Mouse (Mus musculus) kidney, embryonic 16.5 days (tissue): ENCODE results near the gene Ap3d1. TPM values are rescaled to one million over a fixed set of nuclear protein-coding genes. Genes with fewer than 3 reads are reported as not detected.

Experiments used
- ATAC-seq: fragments of 200-750 bp; cut with Nextera tagmentation; 2 replicates; pipeline ENCODE4 v1.8.0; 2017; ENCODE audit warnings: moderate TSS enrichment; ENCODE audit not compliant: low FRiP score, low TSS enrichment
- H3K27ac ChIP-seq: fragments of 300-500 bp; sonication (generic); 2 replicates; pipeline ENCODE4 v1.5.1; 2014; ENCODE audit warnings: low read length
- H3K27me3 ChIP-seq: fragments of 300-500 bp; sonication (generic); 2 replicates; pipeline ENCODE4 v1.6.1; 2014; ENCODE audit warnings: low read length, control low read depth, mixed read lengths; ENCODE audit not compliant: insufficient read depth
- H3K36me3 ChIP-seq: fragments of 300-500 bp; sonication (generic); 2 replicates; pipeline ENCODE4 v1.6.1; 2014; ENCODE audit warnings: low read length, control low read depth, mixed read lengths; ENCODE audit not compliant: insufficient read depth
- H3K4me1 ChIP-seq: fragments of 300-500 bp; sonication (generic); 2 replicates; pipeline ENCODE4 v1.6.1; 2014; ENCODE audit warnings: low read length, control low read depth, mixed read lengths; ENCODE audit not compliant: insufficient read depth
- H3K4me2 ChIP-seq: fragments of 300-500 bp; sonication (generic); replicated peaks from 2 replicates; pipeline ENCODE4 v1.6.1; 2014; ENCODE audit warnings: low read depth, low read length
- H3K4me3 ChIP-seq: fragments of 300-500 bp; sonication (generic); 2 replicates; pipeline ENCODE4 v1.5.1; 2014; ENCODE audit warnings: mild to moderate bottlenecking, low read length
- H3K9ac ChIP-seq: fragments of 300-500 bp; sonication (generic); replicated peaks from 2 replicates; pipeline ENCODE4 v1.6.1; 2014; ENCODE audit warnings: low read length
- H3K9me3 ChIP-seq: fragments of 300-500 bp; sonication (generic); 2 replicates; pipeline ENCODE4 v1.6.1; 2016; ENCODE audit warnings: low read length, control low read depth
- WGBS: fragments of 180-500 bp; shearing (Covaris S2); extraction: QIAGEN DNeasy Blood & Tissue Kit; methylation state at CpG from one replicate; pipeline ENCODE4 v1.1.7; 2014; 5-methylcytosine and 5-hydroxymethylcytosine counted together
- polyA plus RNA-seq: library from polyadenylated mRNA; unstranded; fragments of >200 nt; fragmentation: Nextera tagmentation; extraction: Ambion mirVana; gene quantifications from 2 replicates; pipeline ENCODE4 v1.2.1, GENCODE M21; 2015

Gene Ap3d1
- polyA plus RNA-seq, 1 experiment from 2014 or later: 68.8 TPM

DNA sequence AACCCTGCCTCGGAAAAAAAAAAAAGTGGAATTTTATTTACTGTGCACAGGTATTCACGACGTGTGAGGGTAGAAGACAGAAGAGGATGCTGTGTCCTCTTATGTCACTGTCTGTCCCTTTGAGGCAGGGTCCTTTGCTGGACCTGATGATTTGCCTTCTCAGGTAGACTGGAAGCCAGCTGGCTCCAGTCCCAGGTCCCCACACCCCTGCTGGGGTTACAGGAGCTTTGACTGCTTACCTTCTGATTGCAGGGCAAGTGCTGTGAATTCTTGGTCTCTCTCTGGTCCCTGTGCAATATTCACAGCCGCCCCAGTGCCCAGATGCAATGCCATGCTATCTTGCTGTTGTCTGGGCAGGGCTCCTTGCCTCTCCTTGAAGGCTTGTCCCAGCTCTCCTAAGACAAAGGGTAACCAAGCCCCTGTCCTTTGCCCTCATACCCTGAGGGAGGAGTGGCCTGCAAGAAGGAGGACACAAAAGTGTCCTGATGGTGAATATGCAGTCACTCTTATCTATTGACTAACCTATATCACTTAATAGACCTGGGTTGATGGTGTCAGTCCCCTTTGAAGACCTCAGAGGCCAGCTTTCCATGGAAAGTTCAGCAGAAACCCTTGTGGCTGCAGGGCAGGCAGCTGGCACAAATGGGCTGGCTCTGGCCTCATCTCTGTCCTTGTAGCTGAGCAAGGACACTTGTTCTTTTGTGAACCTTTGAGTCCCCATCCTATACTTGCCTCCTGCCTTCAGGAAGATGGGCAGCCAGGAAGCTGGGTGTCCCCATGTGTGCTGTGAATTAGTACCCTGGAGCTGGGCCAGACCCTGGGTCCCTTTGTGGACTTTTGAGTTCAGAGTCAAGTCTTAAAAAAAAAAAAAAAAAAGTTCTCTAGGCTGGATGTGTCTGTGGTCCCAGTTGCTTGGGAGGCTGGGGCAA lies 18.8 kb upstream of the Ap3d1 start:
- no peak overlapping the region for H3K4me2 ChIP-seq
- no peak for ATAC-seq
- no peaks in the 10 kb centered on the region for H3K9me3 ChIP-seq
- H3K27ac ChIP-seq: no peak overlapping the region
- H3K4me3 ChIP-seq: no peak overlapping the region
- H3K4me1 ChIP-seq: peaks cover 35% of the 10 kb centered on the region
- no peaks in the 10 kb centered on the region for H3K27me3 ChIP-seq
- H3K9ac ChIP-seq: no peak overlapping the region; the same call in 1 of the 2 replicates
- 84% methylated on average over 4 of the region's 4 CpGs for WGBS
- H3K36me3 ChIP-seq: no peaks in the 10 kb centered on the region

DNA sequence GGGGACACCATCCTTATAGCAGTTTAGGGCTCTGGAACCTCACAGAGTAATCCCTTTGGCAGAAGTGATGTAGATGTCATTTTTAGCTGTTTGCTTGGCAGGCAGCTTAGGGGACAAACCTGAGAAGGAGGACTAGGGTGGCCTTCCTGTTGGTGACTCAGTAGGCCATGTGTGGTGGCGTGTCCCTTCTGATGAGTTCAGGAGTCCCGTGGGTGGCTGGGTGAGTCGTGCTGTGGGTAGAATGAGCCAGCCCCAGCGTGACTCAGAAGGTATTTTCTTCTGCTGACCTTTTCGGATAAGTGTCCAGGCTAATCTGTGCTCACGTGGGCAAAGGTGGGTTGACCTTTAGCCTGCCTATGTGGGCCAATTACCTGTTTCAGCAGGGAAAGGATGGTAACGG lies 16.6 kb upstream of the Ap3d1 start:
- no peak overlapping the region for H3K9ac ChIP-seq
- H3K36me3 ChIP-seq: no peaks in the 10 kb centered on the region
- no peaks in the 10 kb centered on the region for H3K27me3 ChIP-seq
- peaks cover 36% of the 10 kb centered on the region for H3K4me1 ChIP-seq
- no peak for ATAC-seq
- H3K4me3 ChIP-seq: no peak overlapping the region
- H3K27ac ChIP-seq: no peak overlapping the region
- H3K9me3 ChIP-seq: no peaks in the 10 kb centered on the region
- WGBS: 77% methylated on average over 7 of the region's 7 CpGs
- H3K4me2 ChIP-seq: no peak overlapping the region

DNA sequence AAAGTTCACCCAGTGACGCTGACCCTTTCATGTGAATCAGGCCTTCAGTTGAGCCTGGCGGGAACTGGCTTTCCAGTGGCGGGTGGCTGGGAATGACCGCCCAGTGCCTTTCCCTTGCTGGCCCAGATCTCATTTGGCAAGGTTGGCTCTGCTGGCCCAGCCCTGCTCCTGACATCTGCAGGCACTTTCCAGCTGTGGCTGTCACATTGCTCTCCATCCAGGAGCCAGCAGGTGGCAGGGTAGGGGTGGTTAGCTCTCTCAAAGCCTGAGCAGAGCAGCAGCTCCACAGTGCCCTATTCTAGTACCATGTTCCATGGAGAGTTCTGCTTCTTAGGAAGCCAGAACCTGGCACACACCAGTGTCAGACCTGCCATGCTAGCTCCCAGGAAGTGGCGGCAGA lies 15.7 kb upstream of the Ap3d1 start:
- Histone ChIP-seq H3K4me2 (no peak overlapping the region), H3K4me3 (no peak overlapping the region), H3K9ac (no peak overlapping the region), H3K36me3 (no peaks in the 10 kb centered on the region), H3K9me3 (no peaks in the 10 kb centered on the region), H3K27me3 (no peaks in the 10 kb centered on the region), H3K4me1 (peaks cover 36% of the 10 kb centered on the region), H3K27ac (no peak overlapping the region)
- ATAC-seq: peak; percentile 66; the same call in 1 of the 2 replicates
- 30% methylated on average over 5 of the region's 5 CpGs for WGBS

DNA sequence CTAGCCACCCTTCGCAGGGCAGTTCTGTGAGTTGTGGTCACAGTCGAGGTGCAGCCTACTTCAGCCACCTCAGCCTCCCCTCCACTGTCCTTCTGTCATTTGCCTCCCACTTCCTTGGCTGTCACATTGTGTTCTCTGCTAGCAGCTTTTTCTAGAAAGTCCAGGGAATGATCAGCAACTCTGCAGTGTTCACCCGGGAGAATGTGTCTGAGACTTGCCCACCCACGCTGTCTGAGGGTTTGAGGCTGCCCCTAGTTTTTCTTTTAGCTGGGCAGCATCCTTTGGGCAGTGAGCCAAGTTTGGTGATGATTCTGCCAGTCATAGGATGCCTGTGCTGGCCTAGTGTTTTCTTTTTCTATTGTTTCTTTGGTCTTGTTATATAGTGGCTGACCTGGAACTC lies 14.9 kb upstream of the Ap3d1 start:
- Histone ChIP-seq H3K27me3 (no peaks in the 10 kb centered on the region), H3K9me3 (no peaks in the 10 kb centered on the region), H3K36me3 (no peaks in the 10 kb centered on the region), H3K4me3 (peak overlapping the region; percentile 93; the same call in 1 of the 2 replicates), H3K9ac (peak overlapping the region; percentile 91), H3K4me2 (peak overlapping the region; percentile 92), H3K4me1 (peaks cover 44% of the 10 kb centered on the region), H3K27ac (0 out of 2 replicates have a peak overlapping the region, but pooled peaks have one; percentile 7)
- no peak for ATAC-seq
- 54% methylated on average over 4 of the region's 4 CpGs for WGBS

DNA sequence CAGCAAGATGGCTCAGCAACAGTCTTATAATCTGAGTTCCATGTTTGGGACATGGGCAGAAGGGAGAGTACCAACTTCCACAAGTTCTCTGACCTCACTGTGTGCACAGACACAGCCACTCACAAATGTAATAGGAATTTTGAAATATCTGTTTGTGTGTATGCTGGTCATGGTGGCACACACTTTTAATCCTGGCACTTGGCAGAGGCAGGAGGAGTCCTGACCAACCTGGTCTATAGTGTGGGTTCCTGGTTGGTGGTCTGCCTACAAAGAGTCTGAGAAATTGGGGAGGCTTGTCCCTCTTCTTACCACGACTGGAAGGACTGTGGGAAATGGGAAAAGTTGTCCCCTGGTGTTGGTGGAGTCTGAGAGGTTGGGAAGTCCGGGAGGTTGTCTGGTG lies 14.4 kb upstream of the Ap3d1 start:
- H3K4me3 ChIP-seq: peak overlapping the region; percentile 93
- no peak overlapping the region for H3K27ac ChIP-seq
- H3K27me3 ChIP-seq: no peaks in the 10 kb centered on the region
- WGBS: 64% methylated on average over 2 of the region's 2 CpGs
- no peak for ATAC-seq
- H3K36me3 ChIP-seq: no peaks in the 10 kb centered on the region
- peak overlapping the region; percentile 91 for H3K9ac ChIP-seq
- no peaks in the 10 kb centered on the region for H3K9me3 ChIP-seq
- H3K4me1 ChIP-seq: peaks cover 44% of the 10 kb centered on the region
- peak overlapping the region; percentile 92 for H3K4me2 ChIP-seq

DNA sequence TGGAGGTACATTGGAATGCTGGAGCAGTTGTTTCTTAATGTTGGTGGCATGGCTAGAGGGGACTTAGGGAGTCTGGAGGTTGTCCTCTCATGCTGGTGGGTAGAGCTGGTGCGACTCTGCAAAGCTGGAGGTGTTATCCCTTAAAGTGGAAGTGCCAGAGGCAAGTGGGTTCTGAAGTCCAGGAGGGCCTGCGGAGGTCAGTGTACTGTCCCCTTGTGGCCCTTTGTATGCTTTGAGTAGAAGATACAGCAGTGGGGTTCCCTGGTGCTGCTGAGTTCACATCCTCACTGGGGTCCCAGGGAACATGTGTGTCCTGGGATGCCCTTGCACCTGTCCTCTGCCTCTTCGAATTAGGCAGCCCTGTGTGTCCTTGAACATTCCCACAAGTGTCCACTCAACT lies 14.0 kb upstream of the Ap3d1 start:
- ATAC-seq: no peak
- peaks cover 44% of the 10 kb centered on the region for H3K4me1 ChIP-seq
- H3K4me2 ChIP-seq: peak overlapping the region; percentile 92
- H3K36me3 ChIP-seq: no peaks in the 10 kb centered on the region
- H3K9me3 ChIP-seq: no peaks in the 10 kb centered on the region
- peak overlapping the region; percentile 93 for H3K4me3 ChIP-seq
- WGBS: 23% methylated on average over 3 of the region's 3 CpGs
- H3K9ac ChIP-seq: peak overlapping the region; percentile 91
- H3K27me3 ChIP-seq: no peaks in the 10 kb centered on the region
- no peak overlapping the region for H3K27ac ChIP-seq

DNA sequence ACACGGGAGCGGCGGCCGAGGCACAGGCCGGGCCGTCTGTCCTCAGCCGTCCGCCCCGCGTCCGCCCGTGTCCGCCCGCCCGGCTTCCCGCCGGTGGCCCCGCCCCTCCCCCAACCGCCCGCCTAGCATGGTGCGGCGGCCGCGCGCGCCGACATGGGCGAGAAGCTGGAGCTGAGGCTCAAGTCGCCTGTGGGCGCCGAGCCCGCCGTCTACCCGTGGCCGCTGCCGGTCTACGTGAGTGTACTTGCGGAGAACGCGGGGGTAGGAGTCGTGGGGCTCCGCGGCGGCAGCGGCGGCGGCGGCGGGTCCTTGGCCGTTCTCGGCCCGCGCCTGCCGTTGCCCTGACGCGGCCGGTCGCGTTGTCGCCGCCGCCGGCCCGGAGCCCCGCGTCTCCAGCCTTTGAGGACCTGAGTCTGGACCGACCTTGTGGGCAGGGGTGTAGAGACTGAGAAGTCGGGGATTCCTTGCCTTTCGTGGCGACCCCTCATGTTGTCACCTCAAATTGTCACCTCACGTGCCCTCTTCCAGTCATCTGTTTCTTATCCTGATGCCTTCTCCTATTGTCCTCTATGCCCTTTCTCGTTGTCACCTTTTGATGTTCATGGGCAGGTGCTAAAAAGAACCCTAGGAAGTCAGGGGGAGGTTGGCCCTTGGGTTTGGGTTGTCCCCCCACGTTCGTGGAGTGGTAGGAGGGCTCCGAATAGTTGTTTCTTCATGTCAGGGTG lies 13.4 kb upstream of the Ap3d1 start:
- peak overlapping the region; percentile 93 for H3K4me3 ChIP-seq
- ATAC-seq: no peak
- under 1% methylated on average over 66 of the region's 75 CpGs for WGBS

DNA sequence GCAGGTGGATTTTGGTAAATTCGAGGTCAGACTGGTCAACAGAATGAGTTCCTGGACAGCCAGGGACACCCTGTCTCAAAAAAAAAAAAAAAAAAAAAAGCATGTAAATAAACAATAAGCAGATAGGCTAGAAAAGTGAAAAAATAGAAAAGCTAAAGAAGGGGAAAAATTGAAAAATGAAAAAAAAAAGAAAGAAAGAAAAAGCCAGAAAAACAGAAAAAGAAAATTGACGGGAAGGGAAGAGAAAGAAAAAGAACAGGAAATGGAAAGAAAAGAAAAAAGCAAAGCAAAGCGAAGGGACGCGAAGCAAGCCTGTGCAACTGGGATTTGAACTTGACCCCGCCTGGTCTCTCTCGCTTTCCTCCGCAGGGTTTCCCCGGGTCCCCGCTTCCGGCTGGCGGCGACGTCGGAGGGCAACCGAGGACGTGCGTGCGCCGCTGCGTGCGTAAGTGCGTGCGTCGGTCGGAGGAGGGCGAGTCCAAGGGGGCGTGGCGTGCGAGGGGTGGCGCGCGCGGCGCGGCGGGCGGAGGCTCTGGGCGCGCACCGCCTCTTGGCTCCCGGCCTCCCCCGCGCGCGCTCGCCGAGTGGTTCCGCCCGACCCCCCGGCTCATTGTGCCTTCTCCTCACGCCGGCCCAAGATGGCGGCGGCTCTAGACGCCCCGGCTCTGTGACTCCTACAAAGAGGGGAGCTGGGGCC lies 12.7 kb upstream of the Ap3d1 start, which contains the start of gene Dot1l:
TSS of gene Dot1l (plus strand) at position 613 of the 697 bp plus-strand sequence.
- 1% methylated on average over 36 of the region's 57 CpGs for WGBS
- Histone ChIP-seq H3K27me3 (no peaks in the 10 kb centered on the region), H3K27ac (peak within 1 kb of the TSS; percentile 87), H3K4me3 (peak within 1 kb of the TSS; percentile 93), H3K4me2 (peak within 1 kb of the TSS; percentile 92), H3K36me3 (no peaks in the 10 kb centered on the region), H3K4me1 (peaks cover 38% of the 10 kb centered on the region), H3K9me3 (no peaks in the 10 kb centered on the region), H3K9ac (peak within 1 kb of the TSS; percentile 91)
- ATAC-seq: peak; percentile 91

More for the DNA sequence above, 13.4 kb upstream of the Ap3d1 start:
- no peaks in the 10 kb centered on the region for H3K27me3 ChIP-seq
- H3K27ac ChIP-seq: peak overlapping the region; percentile 87
- H3K9me3 ChIP-seq: no peaks in the 10 kb centered on the region
- peaks cover 38% of the 10 kb centered on the region for H3K4me1 ChIP-seq
- peak overlapping the region; percentile 92 for H3K4me2 ChIP-seq
- no peaks in the 10 kb centered on the region for H3K36me3 ChIP-seq
- peak overlapping the region; percentile 91 for H3K9ac ChIP-seq

DNA sequence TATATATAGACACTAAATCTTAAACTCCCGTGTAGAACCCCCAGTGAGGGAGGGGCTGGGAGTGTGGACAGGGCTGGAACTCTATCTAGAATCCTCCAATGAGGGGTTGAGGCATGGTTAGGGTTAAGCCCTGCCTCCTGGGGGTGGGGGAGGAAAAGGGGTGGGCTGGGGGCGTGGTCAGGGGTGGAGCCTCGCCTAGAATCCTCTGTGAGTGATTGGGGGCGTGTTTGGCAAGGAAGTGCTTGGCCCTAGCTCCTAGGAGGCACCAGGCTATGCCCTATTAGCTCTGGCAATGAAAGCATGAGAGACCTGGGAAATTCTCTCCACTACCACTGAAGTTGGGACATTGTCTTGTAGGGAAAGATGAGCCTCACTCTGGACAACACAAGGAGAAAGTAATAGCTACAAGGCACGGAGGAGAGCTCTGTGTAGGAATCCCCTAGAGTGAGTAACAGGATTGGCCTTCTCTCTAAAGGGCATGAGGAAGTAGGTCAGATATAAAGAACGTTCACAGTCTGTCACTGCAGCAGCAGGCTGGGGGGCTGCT lies 10.1 kb upstream of the Ap3d1 start:
- Histone ChIP-seq H3K27ac (peak overlapping the region; percentile 88), H3K4me1 (peaks cover 30% of the 10 kb centered on the region), H3K4me3 (peak overlapping the region; percentile 41), H3K9ac (peak overlapping the region; percentile 46), H3K27me3 (no peaks in the 10 kb centered on the region), H3K4me2 (peak overlapping the region; percentile 59), H3K36me3 (no peaks in the 10 kb centered on the region), H3K9me3 (no peaks in the 10 kb centered on the region)
- 4% methylated on average over 6 of the region's 6 CpGs for WGBS
- peak; percentile 74 for ATAC-seq
